12 mouse cellular contexts compared by ENCODE assay signal in the genomic region with DNA sequence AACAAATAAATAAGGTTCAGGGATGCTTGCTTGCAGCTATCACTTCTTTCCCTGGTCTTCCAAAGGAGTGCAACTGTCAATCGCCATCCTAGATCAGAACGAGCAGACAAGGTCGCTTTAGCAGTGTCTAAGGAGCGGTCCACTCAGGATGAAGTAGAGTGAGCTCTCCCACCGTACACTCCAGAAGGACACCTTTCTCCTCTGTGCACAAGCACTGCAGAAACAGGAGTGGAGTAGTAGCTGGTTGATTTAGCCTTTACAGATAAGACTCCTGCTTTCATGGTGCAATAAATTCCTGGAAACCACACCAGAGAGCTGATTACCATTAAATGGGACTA.
"Had no signal": no experiment of that assay in that cellular context is flagged by ENCODE, and none has a peak within 500 bp of the region (broad histone marks: within the 10 kb centered on the region; RNA-seq: fewer than 3 reads in every experiment).

No protein-coding gene starts in this region.

- H3K27me3 ChIP-seq: liver, embryonic 15.5 days had no signal

- ATAC-seq: lung, postnatal 0 days had no signal

- DNase-seq: kidney, adult 11 months; kidney, adult 9 months; lung, adult 2 months; lung, postnatal 36 days; right cerebral cortex, postnatal 25 days; thymus, postnatal 4 days had no signal

- H3K9me3 ChIP-seq: limb, embryonic 10.5 days; liver, embryonic 15.5 days had no signal

- H3K4me3 ChIP-seq: limb, embryonic 10.5 days; liver, embryonic 15.5 days had no signal

- H3K36me3 ChIP-seq: limb, embryonic 10.5 days; liver, embryonic 15.5 days had no signal

- H3K27ac ChIP-seq: kidney, postnatal 0 days; limb, embryonic 10.5 days; liver, embryonic 15.5 days; stomach, postnatal 0 days had no signal

- H3K4me2 ChIP-seq: liver, embryonic 11.5 days; liver, embryonic 15.5 days had no signal

- H3K9ac ChIP-seq: liver, embryonic 15.5 days had no signal

- H3K4me1 ChIP-seq: liver, embryonic 15.5 days had no signal
